Mouse (Mus musculus): Measurements from ENCODE around the gene Atg9a.

- TF ChIP-seq CTCF (IDR thresholded peaks at IDR 0.05; ENCODE audit: low read depth) (peak; percentile 15; the same call in 1 of the 2 replicates), EP300 (IDR thresholded peaks at IDR 0.05; ENCODE audit: low read depth) (no peak)
Observed at GRCm38 (mm10) chr1:75191622-75192402, at the start of gene Atg9a, which contains the start of gene Ankzf1.

Data from liver, embryonic 14.5 days (tissue).